8 mouse cellular contexts compared by ENCODE assay signal in genomic region chr4:117120445-117121414, GRCm38 (mm10). TPM values are rescaled to one million over a fixed set of nuclear protein-coding genes. Genes with fewer than 3 reads are reported as not detected.
DNase-seq lines count a peak whose midpoint lies in the region; ATAC-seq lines count a peak whose summit lies in the region.

No protein-coding gene starts in this region.

- H3K27ac ChIP-seq in intestine, embryonic 14.5 days (ENCODE audit: low read depth) = peak overlapping the region; percentile 93

- H3K4me3 ChIP-seq in intestine, embryonic 14.5 days (ENCODE audit: low read depth, low read length) = peak overlapping the region; percentile 69

- H3K27me3 ChIP-seq in intestine, embryonic 14.5 days (replicated peaks; ENCODE audit: control insufficient read depth, insufficient read depth, low read length) = no peaks in the 10 kb centered on the region

- peak overlapping the region; percentile 100 for H3K4me2 ChIP-seq in intestine, embryonic 14.5 days (ENCODE audit: low read length)

- H3K9ac ChIP-seq in intestine, embryonic 14.5 days (ENCODE audit: low read length) = peak overlapping the region; percentile 72

- H3K4me1 ChIP-seq in intestine, embryonic 14.5 days (replicated peaks; ENCODE audit: control insufficient read depth, insufficient read depth, low read length) = peaks cover 26% of the 10 kb centered on the region

- peak; percentile 92 for ATAC-seq in intestine, embryonic 14.5 days (replicated peaks; ENCODE audit: low FRiP score, low TSS enrichment, low read depth)

- WGBS in intestine, embryonic 14.5 days = under 1% methylated on average over 69 of the region's 69 CpGs

- H3K9me3 ChIP-seq in intestine, embryonic 14.5 days (ENCODE audit: control insufficient read depth, low read length) = no peaks in the 10 kb centered on the region

- peak; percentile 98 to 99 for DNase-seq in adrenal gland, adult (ENCODE audit: inconsistent age in 2 of 2, low spot score in 1 of 2)
- DNase-seq in embryo, embryonic 10.5 days (ENCODE audit: low spot score) = peak; percentile 98
- DNase-seq in gastrocnemius, postnatal 14 days = peak; percentile 96
- DNase-seq in intestine, embryonic 14.5 days (ENCODE audit: low spot score) = peak; percentile 91
- DNase-seq in left cerebral cortex, postnatal 14 days (ENCODE audit: low spot score in 2 of 2) = peak; percentile 93 to 97
- DNase-seq in mesoderm, embryonic 11.5 days (ENCODE audit: low read depth, low spot score) = peak; percentile 96
- peak; percentile 95 to 97 for DNase-seq in right cerebral cortex, postnatal 36 days (ENCODE audit: low spot score in 2 of 2)
- peak; percentile 97 for DNase-seq in yolk sac, embryonic 10.5 days (ENCODE audit: low spot score)

- intact Hi-C loops in gastrocnemius, postnatal 14 days (cut with DNase I; ENCODE audit: low total_unique reads) = loop anchor here (5.0 kb wide), 1 partner anchor 118 kb away; no protein-coding TSS in a partner anchor
- intact Hi-C loops in left cerebral cortex, postnatal 14 days (cut with DNase I) = loop anchor here (2.0 kb wide), 1 partner anchor 126 kb away; the partner anchor contains the start of genes Hectd3 and Urod

- no peaks in the 10 kb centered on the region for H3K36me3 ChIP-seq in intestine, embryonic 14.5 days (ENCODE audit: control insufficient read depth, insufficient read depth, low read length)

RNA-seq across cellular contexts. Expression of gene Btbd19, which starts 4.8 kb away (rescaled TPM):
- total RNA-seq in gastrocnemius, postnatal 14 days (2021) = 1 to 10 TPM; 3.3 to 3.6 TPM
- polyA plus RNA-seq in intestine, embryonic 14.5 days (2014; fragmentation: Nextera tagmentation; extraction: Ambion mirVana) = 6.6 and 7.2 TPM in 2 replicates
- 10 to 100 TPM; 11.8 to 12.4 TPM for total RNA-seq in left cerebral cortex, postnatal 14 days (2021)

RNA-seq across cellular contexts. Expression of gene Tctex1d4, which starts 5.9 kb away (rescaled TPM):
- total RNA-seq in gastrocnemius, postnatal 14 days (2021) = not detected
- polyA plus RNA-seq in intestine, embryonic 14.5 days (2014; fragmentation: Nextera tagmentation; extraction: Ambion mirVana) = not detected in 2 replicates
- not detected for total RNA-seq in left cerebral cortex, postnatal 14 days (2021)

RNA-seq across cellular contexts. Expression of gene Plk3, which starts 13.0 kb away (rescaled TPM):
- total RNA-seq in gastrocnemius, postnatal 14 days (2021) = under 1 TPM; 0.91 to 0.96 TPM
- polyA plus RNA-seq in intestine, embryonic 14.5 days (2014; fragmentation: Nextera tagmentation; extraction: Ambion mirVana) = 3.1 and 3.7 TPM in 2 replicates
- 10 to 100 TPM; 15.6 to 16.2 TPM for total RNA-seq in left cerebral cortex, postnatal 14 days (2021)

RNA-seq across cellular contexts. Expression of gene Ptch2, which starts 24.9 kb away (rescaled TPM):
- 1 to 10 TPM; 3.8 to 5.9 TPM for total RNA-seq in gastrocnemius, postnatal 14 days (2021)
- polyA plus RNA-seq in intestine, embryonic 14.5 days (2014; fragmentation: Nextera tagmentation; extraction: Ambion mirVana) = 8.2 and 8.4 TPM in 2 replicates
- total RNA-seq in left cerebral cortex, postnatal 14 days (2021) = 1 to 10 TPM; 1.3 to 2.4 TPM

RNA-seq across cellular contexts. Expression of gene Rps8, which starts 35.3 kb away (rescaled TPM):
- total RNA-seq in gastrocnemius, postnatal 14 days (2021) = 100 to 1,000 TPM; 786 to 929 TPM
- 1,373 and 1,522 TPM in 2 replicates for polyA plus RNA-seq in intestine, embryonic 14.5 days (2014; fragmentation: Nextera tagmentation; extraction: Ambion mirVana)
- total RNA-seq in left cerebral cortex, postnatal 14 days (2021) = 100 to 1,000 TPM; 448 to 449 TPM

Comparison
In these comparisons a context has a peak if more than half of its experiments do, and no peak if none do; other contexts are left out.
1. Peak in every context shown above with its lines: DNase-seq, ATAC-seq, H3K4me3 ChIP-seq and H3K27ac ChIP-seq.
2. RNA of gene Plk3, which starts 13.0 kb away (total RNA-seq): 15.6 to 16.2 TPM in left cerebral cortex, postnatal 14 days; 0.91 to 0.96 TPM in gastrocnemius, postnatal 14 days; every median in the first group is over 4 times any median in the second.